Mouse (Mus musculus) heart, embryonic 16.5 days (tissue): ENCODE measurements around the gene Chmp2b. TPM values are rescaled to one million over a fixed set of nuclear protein-coding genes. Genes with fewer than 3 reads are reported as not detected.

Source experiments
- ATAC-seq: fragments of 200-750 bp; cut with Nextera tagmentation; replicated peaks from 2 replicates; pipeline ENCODE4 v1.8.0; 2017; ENCODE audit warnings: moderate number of reproducible peaks; ENCODE audit not compliant: insufficient read depth, low FRiP score; ENCODE audit errors: extremely low read depth
- H3K27ac ChIP-seq: fragments of 300-500 bp; sonication (generic); 2 replicates; pipeline ENCODE4 v1.5.1; 2014; ENCODE audit warnings: mild to moderate bottlenecking, low read length, control low read depth, moderate library complexity
- H3K27me3 ChIP-seq: fragments of 300-500 bp; sonication (generic); 2 replicates; pipeline ENCODE4 v1.6.1; 2014; ENCODE audit warnings: low read length, mixed read lengths; ENCODE audit not compliant: control insufficient read depth, insufficient read depth
- H3K36me3 ChIP-seq: fragments of 300-500 bp; sonication (generic); 2 replicates; pipeline ENCODE4 v1.6.1; 2014; ENCODE audit not compliant: control insufficient read depth, insufficient read depth
- H3K4me1 ChIP-seq: fragments of 300-500 bp; sonication (generic); 2 replicates; pipeline ENCODE4 v1.6.1; 2014; ENCODE audit warnings: low read length, mixed read lengths; ENCODE audit not compliant: control insufficient read depth, insufficient read depth
- H3K4me2 ChIP-seq: fragments of 300-500 bp; sonication (generic); 2 replicates; pipeline ENCODE4 v1.6.1; 2014; ENCODE audit warnings: low read depth, mild to moderate bottlenecking, control low read depth, low read length
- H3K4me3 ChIP-seq: fragments of 300-500 bp; sonication (generic); 2 replicates; pipeline ENCODE4 v1.5.1; 2014; ENCODE audit warnings: mild to moderate bottlenecking, control low read depth, low read length
- H3K9ac ChIP-seq: fragments of 300-500 bp; sonication (generic); 2 replicates; pipeline ENCODE4 v1.6.1; 2014; ENCODE audit warnings: low read length, control low read depth
- H3K9me3 ChIP-seq: fragments of 300-500 bp; sonication (generic); replicated peaks from 2 replicates; pipeline ENCODE4 v1.6.1; 2016; ENCODE audit warnings: low read length; ENCODE audit not compliant: control insufficient read depth
- WGBS: fragments of 180-500 bp; shearing (Covaris S2); extraction: QIAGEN DNeasy Blood & Tissue Kit; methylation state at CpG from one replicate; pipeline ENCODE4 v1.1.7; 2014; 5-methylcytosine and 5-hydroxymethylcytosine counted together
- polyA plus RNA-seq: library from polyadenylated mRNA; unstranded; fragments of >200 nt; fragmentation: Nextera tagmentation; extraction: Ambion mirVana; gene quantifications from 2 replicates; pipeline ENCODE4 v1.2.1, GENCODE M21; 2015

Gene Chmp2b
- polyA plus RNA-seq, 1 experiment from 2014 or later: 67.6 TPM

DNA sequence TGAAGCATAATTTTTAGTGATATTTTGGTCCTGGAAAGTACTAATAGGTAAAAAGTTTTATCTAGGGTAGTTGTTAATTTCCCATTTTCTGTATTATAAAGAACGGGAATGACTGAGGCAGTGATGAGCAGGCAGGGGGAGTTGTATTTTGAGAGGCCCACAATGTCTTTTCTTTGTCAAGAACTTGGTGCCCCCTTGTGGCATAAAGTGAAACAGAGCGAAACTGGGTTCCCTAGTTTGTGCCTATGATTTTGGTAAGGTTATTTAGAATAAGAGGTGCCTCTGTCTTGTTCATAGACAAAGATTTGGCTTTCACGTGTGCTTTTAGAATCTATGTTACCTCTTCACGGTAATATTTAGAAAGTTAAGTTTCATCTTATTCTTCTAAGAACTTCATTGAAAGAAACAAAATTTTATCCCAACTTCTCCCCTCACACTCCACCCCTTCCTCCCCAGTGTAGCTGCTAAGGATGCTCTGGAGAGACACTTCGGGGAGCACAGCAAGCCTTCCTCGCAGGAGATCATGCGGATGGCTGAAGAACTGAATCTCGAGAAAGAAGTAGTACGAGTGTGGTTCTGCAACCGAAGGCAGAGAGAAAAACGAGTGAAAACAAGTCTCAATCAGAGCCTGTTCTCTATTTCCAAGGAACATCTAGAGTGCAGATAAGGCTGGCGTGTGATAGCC, 29.1 kb downstream of the Chmp2b start:
- 23% methylated on average over 12 of the region's 12 CpGs for WGBS
- H3K4me1 ChIP-seq: no peaks in the 10 kb centered on the region
- no peaks in the 10 kb centered on the region for H3K27me3 ChIP-seq
- no peaks in the 10 kb centered on the region for H3K36me3 ChIP-seq
- H3K9me3 ChIP-seq: no peaks in the 10 kb centered on the region
- H3K9ac ChIP-seq: no peak overlapping the region
- no peak overlapping the region for H3K4me3 ChIP-seq
- no peak for ATAC-seq
- no peak overlapping the region for H3K27ac ChIP-seq
- H3K4me2 ChIP-seq: peak overlapping the region; percentile 21; the same call in 1 of the 2 replicates

DNA sequence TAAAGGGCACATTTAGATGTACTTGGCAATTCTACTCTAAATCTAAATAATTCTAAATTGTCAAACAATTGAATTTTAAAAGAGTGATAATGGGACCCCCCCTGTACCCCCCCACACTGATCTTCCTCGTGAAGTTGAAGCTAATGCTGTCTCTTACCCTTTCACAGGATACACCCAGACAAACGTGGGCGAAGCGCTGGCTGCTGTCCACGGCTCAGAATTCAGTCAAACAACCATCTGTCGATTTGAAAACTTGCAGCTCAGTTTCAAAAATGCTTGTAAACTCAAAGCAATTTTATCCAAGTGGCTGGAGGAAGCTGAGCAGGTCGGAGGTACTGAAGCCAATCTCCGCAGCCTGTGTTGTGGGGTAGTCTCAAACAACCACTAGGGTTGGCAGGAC, 30.9 kb downstream of the Chmp2b start:
- no peak overlapping the region for H3K27ac ChIP-seq
- H3K4me2 ChIP-seq: no peak overlapping the region
- H3K27me3 ChIP-seq: no peaks in the 10 kb centered on the region
- H3K4me3 ChIP-seq: no peak overlapping the region
- H3K9me3 ChIP-seq: no peaks in the 10 kb centered on the region
- no peaks in the 10 kb centered on the region for H3K36me3 ChIP-seq
- no peaks in the 10 kb centered on the region for H3K4me1 ChIP-seq
- WGBS: 57% methylated on average over 8 of the region's 8 CpGs
- ATAC-seq: no peak
- no peak overlapping the region for H3K9ac ChIP-seq

GRCm38 (mm10) chr16:65529589-65529988, 32.9 kb downstream of the Chmp2b start:
- Histone ChIP-seq H3K4me3 (no peak overlapping the region), H3K4me2 (no peak overlapping the region), H3K4me1 (no peaks in the 10 kb centered on the region), H3K36me3 (no peaks in the 10 kb centered on the region), H3K9ac (no peak overlapping the region), H3K9me3 (no peaks in the 10 kb centered on the region), H3K27me3 (no peaks in the 10 kb centered on the region), H3K27ac (no peak overlapping the region)
- 33% methylated on average over 5 of the region's 5 CpGs for WGBS
- ATAC-seq: no peak

DNA sequence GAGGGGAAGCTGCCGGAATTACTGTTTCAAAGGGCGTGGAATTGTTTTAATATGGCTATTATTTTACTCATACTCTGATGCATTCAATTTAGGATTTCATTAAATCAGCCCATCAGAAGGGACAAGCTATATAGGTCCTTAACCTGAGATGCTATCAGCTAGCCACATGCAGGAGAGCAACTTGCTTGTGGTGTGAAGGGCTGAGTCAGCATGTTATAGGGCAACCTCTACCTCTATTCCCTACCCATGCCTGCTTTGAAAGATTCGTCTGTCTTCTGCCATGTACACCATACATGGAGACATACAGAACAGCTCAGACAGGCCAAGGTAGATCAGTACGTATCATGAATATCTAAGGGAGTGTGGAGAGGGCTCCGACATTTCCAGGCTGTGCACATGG, 35.8 kb downstream of the Chmp2b start:
- ATAC-seq: no peak
- Histone ChIP-seq H3K27me3 (no peaks in the 10 kb centered on the region), H3K27ac (no peak overlapping the region), H3K4me2 (no peak overlapping the region), H3K4me1 (no peaks in the 10 kb centered on the region), H3K9ac (no peak overlapping the region), H3K36me3 (no peaks in the 10 kb centered on the region), H3K4me3 (no peak overlapping the region), H3K9me3 (no peaks in the 10 kb centered on the region)
- 83% methylated on average over 5 of the region's 5 CpGs for WGBS

DNA sequence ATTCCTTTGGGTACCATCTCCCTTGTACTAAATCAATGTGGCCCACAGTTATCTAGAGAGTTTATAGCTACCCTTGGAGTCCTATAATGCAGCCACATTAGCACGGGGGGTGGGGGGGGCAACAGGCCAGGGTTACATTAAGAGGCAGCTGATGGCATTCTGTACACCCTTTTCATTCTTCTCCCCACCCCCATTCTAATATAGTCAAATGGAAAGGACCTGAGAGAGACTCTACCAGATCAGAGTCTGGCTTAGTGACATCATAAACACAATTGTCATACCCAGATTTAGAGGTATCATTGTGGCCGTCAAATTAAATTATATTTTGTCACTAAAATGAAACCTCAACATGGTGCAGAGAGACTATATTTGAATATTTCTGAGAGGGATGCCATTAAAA, 36.5 kb downstream of the Chmp2b start:
- Histone ChIP-seq H3K4me2 (no peak overlapping the region), H3K9ac (no peak overlapping the region), H3K4me3 (no peak overlapping the region), H3K27ac (no peak overlapping the region), H3K36me3 (no peaks in the 10 kb centered on the region), H3K4me1 (no peaks in the 10 kb centered on the region), H3K9me3 (no peaks in the 10 kb centered on the region), H3K27me3 (no peaks in the 10 kb centered on the region)
- ATAC-seq: no peak
- 85% methylated on average over 2 of the region's 2 CpGs for WGBS

DNA sequence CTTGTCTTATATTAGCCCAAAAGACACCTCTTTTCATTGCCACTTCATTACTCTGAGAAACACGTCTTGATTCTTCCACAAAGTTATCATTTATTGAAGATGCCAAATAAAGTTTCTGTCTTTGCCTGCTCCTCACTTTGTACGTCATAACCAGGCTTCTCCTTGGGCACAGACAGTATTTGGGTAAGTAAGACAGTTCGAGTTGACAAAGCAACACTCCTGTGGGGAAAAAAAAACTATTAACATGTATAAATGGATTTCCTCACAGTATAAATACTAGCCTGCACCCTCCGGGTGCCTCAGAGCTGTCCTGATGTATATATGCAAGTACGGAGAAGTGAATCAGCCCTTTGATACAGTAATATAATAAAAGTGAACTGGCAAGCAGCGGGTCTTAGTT, 42.3 kb downstream of the Chmp2b start, which contains the start of gene Pou1f1:
Gene Pou1f1 (plus strand): TSS at position 301 of the 400 bp plus-strand sequence.
- H3K36me3 ChIP-seq: no peaks in the 10 kb centered on the region
- H3K27me3 ChIP-seq: no peaks in the 10 kb centered on the region

GRCm38 (mm10) chr16:65514223-65514622, 48.3 kb downstream of the Chmp2b start:
- Histone ChIP-seq H3K9me3 (no peaks in the 10 kb centered on the region), H3K9ac (no peak overlapping the region), H3K4me1 (no peaks in the 10 kb centered on the region), H3K4me3 (no peak overlapping the region), H3K4me2 (no peak overlapping the region), H3K27ac (no peak overlapping the region), H3K36me3 (no peaks in the 10 kb centered on the region), H3K27me3 (no peaks in the 10 kb centered on the region)
- 61% methylated on average over 7 of the region's 7 CpGs for WGBS
- no peak for ATAC-seq

More for the DNA sequence above, 42.3 kb downstream of the Chmp2b start, which contains the start of gene Pou1f1:
- no peak for ATAC-seq
- WGBS: 73% methylated on average over 6 of the region's 6 CpGs
- H3K9me3 ChIP-seq: no peaks in the 10 kb centered on the region
- H3K4me2 ChIP-seq: no peak within 1 kb of the TSS
- no peak within 1 kb of the TSS for H3K4me3 ChIP-seq
- H3K9ac ChIP-seq: no peak within 1 kb of the TSS
- no peak within 1 kb of the TSS for H3K27ac ChIP-seq
- H3K4me1 ChIP-seq: no peaks in the 10 kb centered on the region

DNA sequence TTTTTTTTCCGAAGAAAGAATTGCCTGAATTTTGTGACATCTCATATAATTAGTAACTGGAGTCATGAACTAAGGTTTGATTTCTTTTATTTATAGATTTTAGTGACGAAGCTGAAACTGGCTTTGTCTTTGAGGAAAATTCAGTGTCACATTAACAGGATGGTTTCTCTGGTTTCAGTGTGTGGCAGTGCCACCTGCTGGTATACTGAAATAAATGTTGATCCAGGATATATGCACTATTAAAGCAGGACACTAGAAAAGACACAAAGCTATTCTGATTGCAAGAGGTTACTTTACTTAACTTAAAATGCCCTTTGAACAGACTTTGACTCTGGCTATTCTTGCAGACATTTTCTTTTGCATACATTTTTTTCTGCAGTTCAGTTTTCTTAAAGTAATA, 65.5 kb downstream of the Chmp2b start:
- no peaks in the 10 kb centered on the region for H3K36me3 ChIP-seq
- no peaks in the 10 kb centered on the region for H3K27me3 ChIP-seq
- H3K4me2 ChIP-seq: no peak overlapping the region
- 42% methylated on average over 2 of the region's 2 CpGs for WGBS
- no peaks in the 10 kb centered on the region for H3K4me1 ChIP-seq
- H3K9me3 ChIP-seq: no peaks in the 10 kb centered on the region
- no peak overlapping the region for H3K27ac ChIP-seq
- ATAC-seq: no peak
- H3K4me3 ChIP-seq: no peak overlapping the region
- H3K9ac ChIP-seq: no peak overlapping the region

- Histone ChIP-seq H3K27ac (no peak overlapping the region), H3K36me3 (no peaks in the 10 kb centered on the region), H3K4me1 (no peaks in the 10 kb centered on the region), H3K27me3 (no peaks in the 10 kb centered on the region), H3K4me3 (no peak overlapping the region), H3K9me3 (no peaks in the 10 kb centered on the region), H3K4me2 (no peak overlapping the region), H3K9ac (no peak overlapping the region)
- 71% methylated on average over 5 of the region's 5 CpGs for WGBS
- no peak for ATAC-seq
These were observed 66.5 kb downstream of the Chmp2b start for GRCm38 (mm10) chr16:65496030-65496429.
